Comparison of ENCODE assay signal across 23 mouse cellular contexts in genomic region chr9:121663467-121663866, GRCm38 (mm10). TPM values are rescaled to one million over a fixed set of nuclear protein-coding genes. Genes with fewer than 3 reads are reported as not detected.
A peak's percentile ranks its signal among the peaks of the same experiment; 100 is the strongest.
DNase-seq lines count a peak whose midpoint lies in the region; ATAC-seq and TF ChIP-seq lines count a peak whose summit lies in the region.
"Had no signal": no experiment of that assay in that cellular context is flagged by ENCODE, and none has a peak within 500 bp of the region (broad histone marks: within the 10 kb centered on the region; RNA-seq: fewer than 3 reads in every experiment).

No protein-coding gene starts in this region.

- H3K27ac ChIP-seq in left cerebral cortex, adult 2 months = peak overlapping the region; percentile 80
- H3K27ac ChIP-seq: forebrain, embryonic 10.5 days; forebrain, embryonic 13.5 days; gastrocnemius, adult 2 months; hindbrain, embryonic 13.5 days had no signal

- TF ChIP-seq CTCF in left cerebral cortex, adult 2 months (IDR thresholded peaks at IDR 0.05) = no peak

- DNase-seq in frontal cortex, postnatal 14 days (ENCODE audit: low spot score in 2 of 2) = no peak
- DNase-seq in left cerebral cortex, adult 2 months (ENCODE audit: extremely low spot score in 1 of 2, low spot score in 2 of 2) = no peak
- DNase-seq in left cerebral cortex, postnatal 4 days = no peak
- peak; percentile 39 for DNase-seq in right cerebral cortex, postnatal 25 days
- DNase-seq in right cerebral cortex, adult 18-20 months = no peak
- DNase-seq: adrenal gland, adult 8-10 months; adrenal gland, postnatal 25 days; cerebellum, adult 18-20 months; cerebellum, adult 9-10 months; cerebellum, postnatal 14 days; gastrocnemius, adult 2 months; gastrocnemius, postnatal 14 days; heart, adult 11 months had no signal

- ATAC-seq in frontal cortex, adult (ENCODE audit: low TSS enrichment) = peak; percentile 20; the same call in 1 of the 2 replicates
- ATAC-seq: activated CD4-positive, CD25-positive, alpha-beta regulatory T cell, adult 4 months; forebrain, embryonic 13.5 days; forebrain, embryonic 16.5 days; hindbrain, embryonic 16.5 days had no signal

- H3K4me3 ChIP-seq in left cerebral cortex, adult 2 months = no peak overlapping the region
- H3K4me3 ChIP-seq: forebrain, embryonic 10.5 days; forebrain, embryonic 13.5 days; gastrocnemius, adult 2 months; hindbrain, embryonic 13.5 days had no signal

- intact Hi-C loops in left cerebral cortex, adult 2 months (cut with DNase I) = no loop called here
- intact Hi-C loops in left cerebral cortex, postnatal 4 days (cut with DNase I) = no loop called here

RNA-seq across cellular contexts. Expression of gene Vipr1, which starts 21.0 kb away (rescaled TPM):
- total RNA-seq in left cerebral cortex, adult 2 months (2021) = 10 to 100 TPM; 27.7 to 28.1 TPM
- total RNA-seq in left cerebral cortex, postnatal 4 days (2021) = 1 to 10 TPM; 3.1 to 5.5 TPM

RNA-seq across cellular contexts. Expression of gene Lyzl4, which starts 21.6 kb away (rescaled TPM):
- 1 to 10 TPM; 1.7 to 2.3 TPM for total RNA-seq in left cerebral cortex, adult 2 months (2021)
- under 1 TPM; 0.42 to 0.98 TPM for total RNA-seq in left cerebral cortex, postnatal 4 days (2021)
- total RNA-seq: adrenal gland, postnatal 25 days; gastrocnemius, adult 2 months; heart, adult 8-10 months; heart, postnatal 25 days; hematopoietic stem cell, adult 5-6 weeks had no signal

RNA-seq across cellular contexts. Expression of gene Sec22c, which starts 41.8 kb away (rescaled TPM):
- 10 to 100 TPM; 31.0 to 32.8 TPM for total RNA-seq in left cerebral cortex, adult 2 months (2021)
- 10 to 100 TPM; 38.7 to 40.7 TPM for total RNA-seq in left cerebral cortex, postnatal 4 days (2021)

RNA-seq across cellular contexts. Expression of gene Ss18l2, which starts 46.7 kb away (rescaled TPM):
- 10 to 100 TPM; 84.4 to 89.6 TPM for total RNA-seq in left cerebral cortex, adult 2 months (2021)
- 10 to 100 TPM; 60.1 to 60.6 TPM for total RNA-seq in left cerebral cortex, postnatal 4 days (2021)

RNA-seq across cellular contexts. Expression of gene Nktr, which starts 55.5 kb away (rescaled TPM):
- total RNA-seq in left cerebral cortex, adult 2 months (2021) = 100 to 1,000 TPM; 125 to 130 TPM
- 100 to 1,000 TPM; 145 to 152 TPM for total RNA-seq in left cerebral cortex, postnatal 4 days (2021)

Comparison
In these comparisons a context has a peak if more than half of its experiments do, and no peak if none do; other contexts are left out.
1. RNA of gene Vipr1, which starts 21.0 kb away (total RNA-seq): 27.7 to 28.1 TPM in left cerebral cortex, adult 2 months; 3.1 to 5.5 TPM in left cerebral cortex, postnatal 4 days; every median in the first group is over 4 times any median in the second.